Mouse (Mus musculus) cortical plate, adult 2 months (tissue): ENCODE results near the gene Gramd4. TPM values are rescaled to one million over a fixed set of nuclear protein-coding genes. Genes with fewer than 3 reads are reported as not detected.

Experiments
- H3K27ac ChIP-seq: fragments of 200-500 bp; 2 replicates; pipeline ENCODE4 v1.5.1; 2012; ENCODE audit warnings: low read length, control low read depth, inconsistent platforms; ENCODE audit not compliant: insufficient read depth
- H3K4me1 ChIP-seq: fragments of 200-500 bp; 2 replicates; pipeline ENCODE4 v1.6.1; 2011; ENCODE audit warnings: low read length; ENCODE audit not compliant: control insufficient read depth, insufficient read depth
- H3K4me3 ChIP-seq: fragments of 200-500 bp; 2 replicates; pipeline ENCODE4 v1.5.1; 2011; ENCODE audit warnings: mild to moderate bottlenecking, low read length, control low read depth; ENCODE audit not compliant: insufficient read depth
- CTCF ChIP-seq: fragments of 200-500 bp; IDR thresholded peaks from 2 replicates; pipeline ENCODE4 v1.5.1; 2011; ENCODE audit warnings: mild to moderate bottlenecking, control low read depth, low read length; ENCODE audit not compliant: insufficient read depth; ENCODE audit errors: extremely low read depth
- POLR2A ChIP-seq: fragments of 200-500 bp; IDR thresholded peaks from 2 replicates; pipeline ENCODE4 v1.6.1; 2011; ENCODE audit warnings: mild to moderate bottlenecking, low read length, control low read depth; ENCODE audit not compliant: insufficient read depth; ENCODE audit errors: extremely low read depth
- polyA plus RNA-seq: library from polyadenylated mRNA; depleted of rRNA; stranded (reverse); fragments of >200 nt; gene quantifications from 2 replicates; pipeline ENCODE4 v1.2.3, GENCODE M21; 2012

Gramd4 gene
- polyA plus RNA-seq, 1 experiment, result 32.6 TPM

DNA sequence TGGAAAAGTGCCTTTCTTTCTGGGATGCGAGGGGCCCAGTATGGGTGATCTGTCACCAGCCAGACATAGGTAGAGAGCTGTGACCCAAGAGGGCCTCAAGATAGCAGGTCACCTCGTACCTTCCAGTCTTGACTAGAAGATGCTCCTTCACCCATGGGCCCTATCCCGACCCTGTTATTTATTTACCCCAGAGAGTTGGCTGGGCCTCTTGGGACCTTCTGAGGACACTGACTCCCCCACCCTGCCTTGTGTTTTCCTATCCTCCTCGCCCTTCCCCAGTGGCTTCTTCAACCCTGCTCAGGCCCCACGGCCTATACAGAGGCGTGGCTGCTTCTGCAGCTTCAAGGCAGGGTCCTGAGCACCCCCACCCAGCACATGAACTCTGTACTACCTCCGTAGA lies 61.7 kb downstream of the Gramd4 start:
- no peak for TF ChIP-seq POLR2A
- TF ChIP-seq CTCF, result no peak
- H3K4me1 ChIP-seq, result no peaks in the 10 kb centered on the region
- H3K27ac ChIP-seq, result no peak overlapping the region
- no peak overlapping the region for H3K4me3 ChIP-seq

- no peaks in the 10 kb centered on the region for H3K4me1 ChIP-seq
- no peak overlapping the region for H3K4me3 ChIP-seq
- H3K27ac ChIP-seq, result 0 out of 2 replicates have a peak overlapping the region, but pooled peaks have one; percentile 12
- TF ChIP-seq CTCF, result no peak
- no peak for TF ChIP-seq POLR2A
Measured at GRCm38 (mm10) chr15:86122261-86122949, 64.9 kb downstream of the Gramd4 start.

DNA sequence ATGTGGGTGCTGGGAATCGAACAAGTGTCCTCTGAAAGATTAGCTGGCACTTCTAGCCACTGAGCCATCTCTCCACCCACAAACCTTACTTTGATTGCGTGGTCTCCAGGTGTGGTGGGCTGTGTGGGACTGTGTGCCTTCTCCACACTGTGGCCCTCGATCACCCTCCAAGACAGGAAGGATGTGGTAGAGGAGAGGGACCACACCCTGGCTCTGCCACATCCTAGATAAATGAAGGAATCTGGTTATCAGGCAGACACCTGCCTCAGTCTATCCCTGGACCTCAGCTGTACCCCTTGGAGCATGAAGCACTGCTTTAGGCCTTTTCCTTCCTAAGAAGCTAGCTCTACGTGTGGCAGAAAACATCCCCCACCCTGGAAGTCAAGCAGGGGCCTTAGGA lies 65.9 kb downstream of the Gramd4 start:
- TF ChIP-seq POLR2A, result no peak
- no peak for TF ChIP-seq CTCF
- no peak overlapping the region for H3K4me3 ChIP-seq

DNA sequence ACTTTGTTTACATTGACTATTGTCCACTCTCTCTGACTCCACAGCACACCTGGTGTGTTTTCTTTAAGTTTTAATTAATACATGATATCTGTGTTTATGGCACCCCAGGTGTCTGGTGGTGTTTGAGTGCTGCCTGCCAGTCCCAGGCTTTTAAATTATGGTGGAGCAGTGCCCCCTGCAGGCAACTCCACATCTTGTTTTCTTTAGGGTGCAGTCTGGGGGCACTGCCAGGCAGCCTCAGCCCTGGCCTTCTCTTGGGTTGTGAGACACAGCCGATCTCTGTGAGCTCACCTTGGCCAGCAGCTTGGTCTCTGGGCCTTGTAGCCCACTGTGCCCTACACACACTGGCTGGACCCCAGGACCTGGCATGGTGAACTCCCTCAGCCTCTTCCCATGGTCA lies 66.9 kb downstream of the Gramd4 start:
- Histone ChIP-seq H3K4me1 (no peaks in the 10 kb centered on the region), H3K4me3 (no peak overlapping the region), H3K27ac (no peak overlapping the region)
- TF ChIP-seq POLR2A (no peak), CTCF (peak; percentile 64)

More for the DNA sequence above, 65.9 kb downstream of the Gramd4 start:
- no peak overlapping the region for H3K27ac ChIP-seq
- H3K4me1 ChIP-seq, result no peaks in the 10 kb centered on the region

GRCm38 (mm10) chr15:86129036-86129435 lies 71.5 kb downstream of the Gramd4 start:
- no peak overlapping the region for H3K4me3 ChIP-seq
- no peak overlapping the region for H3K27ac ChIP-seq
- no peaks in the 10 kb centered on the region for H3K4me1 ChIP-seq
- no peak for TF ChIP-seq CTCF
- no peak for TF ChIP-seq POLR2A

- Histone ChIP-seq H3K27ac (no peak overlapping the region), H3K4me3 (no peak overlapping the region), H3K4me1 (no peaks in the 10 kb centered on the region)
- no peak for TF ChIP-seq CTCF
- TF ChIP-seq POLR2A, result no peak
Measured at GRCm38 (mm10) chr15:86130657-86131056, 73.2 kb downstream of the Gramd4 start.

DNA sequence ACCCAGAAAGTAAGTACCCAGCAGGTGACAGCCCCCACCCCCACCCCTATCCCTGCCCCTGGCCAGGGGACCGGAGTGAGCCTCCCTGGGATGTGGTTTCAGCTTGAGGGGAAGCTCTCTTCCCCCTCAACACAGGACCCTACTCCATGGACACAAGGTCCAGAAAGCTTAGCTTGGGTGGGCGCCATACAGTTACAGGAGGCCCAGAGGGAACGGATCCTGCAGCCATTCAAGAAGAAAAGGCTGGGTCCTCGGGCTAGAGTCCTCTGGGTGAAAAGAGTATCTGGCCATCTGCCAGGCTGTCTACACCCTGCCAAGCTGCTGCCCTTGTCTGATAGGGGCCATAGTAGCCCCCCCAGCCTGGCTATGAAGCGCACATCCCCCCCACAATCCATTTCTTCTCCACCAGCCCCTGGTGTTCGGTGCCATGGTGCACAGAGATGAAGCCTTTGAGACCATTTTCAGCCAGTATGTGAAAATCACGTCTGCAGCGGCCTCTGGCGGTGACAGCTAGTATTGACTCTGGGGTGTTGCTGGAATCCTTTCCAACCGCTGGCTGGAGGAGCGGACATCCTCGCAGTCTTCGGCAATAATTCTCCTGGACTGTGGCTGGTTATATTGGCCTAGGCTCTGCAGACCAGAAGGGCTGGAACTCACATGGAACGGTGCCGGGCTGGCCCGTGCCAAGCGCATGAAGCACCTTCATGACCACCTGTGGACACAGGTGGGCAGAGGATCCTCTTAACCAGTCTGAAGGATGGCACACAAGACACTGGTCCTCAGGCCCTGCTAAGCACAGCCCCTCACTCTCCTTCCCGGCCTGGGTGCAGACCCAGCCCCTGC lies 77.7 kb downstream of the Gramd4 start:
- Histone ChIP-seq H3K4me3 (no peak overlapping the region), H3K27ac (no peak overlapping the region), H3K4me1 (no peaks in the 10 kb centered on the region)
- TF ChIP-seq CTCF (peak; percentile 95), POLR2A (no peak)

- Histone ChIP-seq H3K4me1 (no peaks in the 10 kb centered on the region), H3K4me3 (no peak overlapping the region), H3K27ac (no peak overlapping the region)
- TF ChIP-seq POLR2A, result no peak
- TF ChIP-seq CTCF, result peak; percentile 53
Measured at GRCm38 (mm10) chr15:86137638-86138037, 80.1 kb downstream of the Gramd4 start.

GRCm38 (mm10) chr15:86140323-86140722 lies 82.8 kb downstream of the Gramd4 start:
- Histone ChIP-seq H3K4me3 (no peak overlapping the region), H3K4me1 (no peaks in the 10 kb centered on the region), H3K27ac (no peak overlapping the region)
- TF ChIP-seq POLR2A (no peak), CTCF (peak; percentile 75)
